Mouse (Mus musculus): ENCODE results near the gene Nbea.

DNA sequence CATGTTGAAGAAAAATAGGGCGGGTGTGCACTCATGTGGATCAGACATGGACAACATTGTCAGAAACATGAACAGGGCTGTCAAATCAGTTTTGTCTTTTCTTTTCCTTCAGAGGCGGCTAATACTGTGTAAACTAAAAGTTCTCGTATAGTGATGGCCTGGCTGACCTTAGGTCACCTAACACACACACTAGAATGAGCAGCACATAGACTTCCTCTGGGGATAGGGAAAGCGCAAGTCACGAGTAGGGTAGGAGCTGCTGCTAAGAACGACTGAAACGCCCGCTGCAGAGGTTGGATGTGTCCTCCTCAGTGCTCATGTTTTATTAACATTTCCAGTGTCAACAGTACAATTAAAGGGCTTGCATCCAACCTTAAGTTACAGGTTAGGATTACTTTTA lies 453.4 kb downstream of the Nbea start:
- no peak for TF ChIP-seq TAL1 (conservative IDR thresholded peaks at IDR 0.05; ENCODE audit: low read depth, low read length)
- no peak for TF ChIP-seq CTCF (IDR thresholded peaks at IDR 0.05; ENCODE audit: low read depth, low read length)
- TF ChIP-seq POLR2AphosphoS5 (IDR thresholded peaks at IDR 0.05; ENCODE audit: insufficient replicate concordance, low read depth, low read length), result no peak
- no peak for TF ChIP-seq GATA1 (IDR thresholded peaks at IDR 0.05; ENCODE audit: borderline replicate concordance, low read length)
